Mouse (Mus musculus): Measurements from ENCODE around the gene Apaf1.

The Apaf1 gene

DNA sequence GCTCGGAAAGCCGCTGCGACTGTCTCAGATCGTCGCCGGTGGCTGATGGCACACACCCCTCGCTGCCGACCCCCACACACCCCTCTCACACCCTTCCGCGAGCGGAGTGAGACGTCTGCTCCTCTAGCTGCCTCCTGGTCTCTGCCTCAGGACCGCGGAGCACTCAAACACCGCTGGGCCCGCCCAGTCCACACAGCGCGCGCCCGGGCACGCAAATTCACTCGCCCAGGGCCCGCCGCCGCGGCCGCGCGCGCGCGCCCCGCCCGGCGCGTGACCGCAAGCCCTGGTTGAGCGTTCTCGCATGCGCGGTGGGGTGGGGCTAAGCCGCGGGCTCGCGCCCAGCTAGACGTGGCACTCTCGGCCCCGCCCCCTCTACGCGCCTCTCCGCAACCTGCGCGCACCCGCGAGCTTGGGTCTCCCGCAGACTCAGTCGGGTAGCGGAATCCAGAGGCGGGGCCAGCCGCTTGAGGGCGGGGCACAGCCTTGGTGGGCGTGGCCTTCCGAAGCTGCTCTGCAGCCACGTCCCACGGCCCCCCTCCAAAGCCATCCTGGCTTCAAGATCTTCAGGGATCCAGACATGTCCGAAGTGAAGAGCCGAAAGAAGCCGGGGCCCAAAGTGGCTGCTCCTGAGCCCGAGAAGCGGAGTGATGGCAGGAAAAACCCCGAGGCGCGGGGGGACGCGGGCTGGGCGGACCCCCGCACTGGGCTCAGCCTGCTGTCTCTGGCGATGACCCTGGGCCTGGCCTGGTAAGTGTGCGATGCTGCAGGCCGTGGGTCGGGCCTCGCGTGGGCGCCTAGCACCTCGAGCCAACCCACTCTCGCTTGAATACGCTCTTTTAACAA is at the start of gene Apaf1, which contains the start of gene Ikbip:
TSS of gene Apaf1 (minus strand) at position 221 of the 843 bp plus-strand sequence.
TSS of gene Ikbip (plus strand) at position 391 of the 843 bp plus-strand sequence.
- in situ Hi-C loops (cut with MboI, MseI), result loop anchor here (5.0 kb wide), 1 partner anchor 40 kb away; the partner anchor contains the start of gene Slc25a3

DNA sequence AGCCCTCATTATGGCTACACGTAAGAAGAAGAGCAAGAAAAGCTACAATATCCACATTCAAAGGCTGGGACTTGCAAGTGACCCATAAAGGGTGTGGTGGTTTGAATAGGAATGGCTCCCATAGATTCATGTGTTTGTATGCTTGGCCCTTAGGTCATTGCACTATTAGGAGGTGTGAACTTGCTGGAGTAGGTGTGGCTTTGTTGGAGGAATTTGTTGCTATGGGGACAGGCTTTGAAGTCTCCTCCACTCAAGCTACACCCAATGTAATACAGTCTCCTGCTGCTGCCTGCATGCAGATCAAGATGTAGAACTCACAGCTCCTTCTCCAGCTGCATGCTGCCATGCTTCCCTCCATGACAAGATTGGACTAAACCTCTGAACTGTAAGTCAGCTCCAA is 49.0 kb upstream of the Apaf1 start:
- in situ Hi-C loops (cut with MboI, MseI), result no loop called here

DNA sequence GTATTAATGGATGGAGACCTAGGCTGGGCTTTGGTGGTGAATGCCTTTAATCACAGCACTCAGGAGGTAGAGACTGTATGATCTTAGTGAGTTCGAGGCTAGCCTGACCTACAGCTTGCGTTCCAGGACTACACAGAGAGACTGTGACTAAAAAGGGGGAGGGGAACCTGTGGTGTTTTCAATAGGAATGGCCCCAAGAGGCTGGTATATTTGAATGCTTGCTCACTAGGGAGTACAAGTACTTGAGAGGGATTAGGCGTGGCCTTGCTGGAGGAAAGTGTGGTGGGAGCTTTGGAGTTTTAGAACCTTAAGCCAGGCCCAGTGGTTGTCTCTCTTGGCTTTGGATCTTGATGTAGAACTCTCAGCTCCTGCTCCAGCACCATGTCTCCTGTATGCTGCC is 48.2 kb upstream of the Apaf1 start:
- in situ Hi-C loops (cut with MboI, MseI), result no loop called here

DNA sequence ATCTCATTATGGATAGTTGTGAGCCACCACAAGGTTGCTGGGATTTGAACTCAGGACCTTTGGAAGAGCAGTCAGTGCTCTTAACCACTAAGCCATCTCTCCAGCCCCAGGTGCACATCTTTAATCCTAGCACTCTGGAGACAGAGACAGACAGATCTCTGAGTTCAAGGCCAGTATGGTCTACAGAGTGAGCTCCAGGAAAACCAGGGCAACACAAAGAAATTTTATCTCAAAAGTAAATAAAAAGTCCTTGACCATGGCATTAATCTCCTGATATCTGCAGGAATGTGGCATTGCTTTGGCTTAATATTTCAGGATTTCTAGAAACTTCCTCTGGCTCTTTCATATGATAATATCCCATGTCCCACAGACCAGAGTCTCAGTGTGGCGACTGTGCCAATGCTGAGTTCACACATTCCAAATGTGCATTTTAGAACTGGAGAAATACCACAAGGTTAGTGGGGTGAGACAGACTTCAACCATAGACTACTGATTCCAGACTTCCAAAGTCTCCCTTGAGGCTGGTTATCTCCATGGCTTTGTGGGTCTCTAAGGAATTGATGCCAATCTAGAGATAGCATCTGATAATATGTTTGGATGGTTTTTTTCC is 46.1 kb upstream of the Apaf1 start:
- in situ Hi-C loops (cut with MboI, MseI), result no loop called here

DNA sequence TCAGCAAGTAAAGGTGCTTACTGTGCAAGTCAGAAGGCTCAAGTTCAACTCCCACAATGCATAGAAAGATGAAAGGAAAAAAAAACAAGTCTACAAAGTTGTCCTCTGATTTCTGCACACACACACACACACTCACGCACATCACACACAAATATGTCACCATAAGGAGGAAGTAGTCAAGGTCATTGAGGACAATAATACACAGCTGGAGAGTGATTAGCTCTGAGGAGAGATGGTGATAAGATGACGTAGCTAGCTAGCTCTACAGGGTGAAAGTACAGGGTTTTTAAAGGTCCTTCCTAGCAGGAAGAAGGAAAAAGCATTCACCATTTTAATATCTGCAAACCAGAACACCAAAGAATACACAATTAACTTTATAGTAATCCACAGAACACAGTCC is 44.8 kb upstream of the Apaf1 start:
- in situ Hi-C loops (cut with MboI, MseI), result no loop called here

DNA sequence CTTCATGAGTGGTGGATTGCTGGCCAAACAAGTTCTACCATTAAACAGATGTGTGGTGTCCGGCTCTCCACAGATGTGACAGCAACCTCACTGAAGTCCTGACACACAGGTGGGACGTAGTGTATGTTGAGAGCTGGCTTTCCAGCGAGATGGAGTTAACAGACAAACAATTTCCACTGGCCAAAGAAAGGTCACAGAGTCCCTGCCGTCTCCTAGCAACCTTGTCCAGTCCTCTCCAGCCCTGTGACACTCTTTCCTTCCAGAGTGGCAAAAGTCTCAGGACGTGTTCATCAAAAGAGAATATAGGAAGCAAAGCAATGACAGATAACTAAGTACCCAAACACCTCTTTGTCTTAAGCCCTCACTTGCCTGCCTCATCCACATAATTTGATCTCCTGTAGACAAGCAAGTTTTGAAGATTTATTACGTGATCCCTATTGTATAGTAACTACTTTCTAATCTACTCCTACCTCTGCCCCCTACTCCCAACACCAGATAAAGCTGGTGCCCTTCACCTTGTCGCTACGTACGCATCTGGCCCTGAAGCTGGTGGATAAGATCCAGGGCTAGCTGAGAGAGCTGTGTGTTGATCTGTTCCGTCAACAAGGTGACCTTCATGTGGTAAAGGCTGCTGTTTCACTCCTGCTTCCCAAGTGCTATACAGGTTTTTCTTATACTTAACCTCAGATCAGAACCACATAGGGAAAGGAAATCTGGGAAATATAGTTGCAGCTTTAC is 44.2 kb upstream of the Apaf1 start:
- in situ Hi-C loops (cut with MboI, MseI), result no loop called here

DNA sequence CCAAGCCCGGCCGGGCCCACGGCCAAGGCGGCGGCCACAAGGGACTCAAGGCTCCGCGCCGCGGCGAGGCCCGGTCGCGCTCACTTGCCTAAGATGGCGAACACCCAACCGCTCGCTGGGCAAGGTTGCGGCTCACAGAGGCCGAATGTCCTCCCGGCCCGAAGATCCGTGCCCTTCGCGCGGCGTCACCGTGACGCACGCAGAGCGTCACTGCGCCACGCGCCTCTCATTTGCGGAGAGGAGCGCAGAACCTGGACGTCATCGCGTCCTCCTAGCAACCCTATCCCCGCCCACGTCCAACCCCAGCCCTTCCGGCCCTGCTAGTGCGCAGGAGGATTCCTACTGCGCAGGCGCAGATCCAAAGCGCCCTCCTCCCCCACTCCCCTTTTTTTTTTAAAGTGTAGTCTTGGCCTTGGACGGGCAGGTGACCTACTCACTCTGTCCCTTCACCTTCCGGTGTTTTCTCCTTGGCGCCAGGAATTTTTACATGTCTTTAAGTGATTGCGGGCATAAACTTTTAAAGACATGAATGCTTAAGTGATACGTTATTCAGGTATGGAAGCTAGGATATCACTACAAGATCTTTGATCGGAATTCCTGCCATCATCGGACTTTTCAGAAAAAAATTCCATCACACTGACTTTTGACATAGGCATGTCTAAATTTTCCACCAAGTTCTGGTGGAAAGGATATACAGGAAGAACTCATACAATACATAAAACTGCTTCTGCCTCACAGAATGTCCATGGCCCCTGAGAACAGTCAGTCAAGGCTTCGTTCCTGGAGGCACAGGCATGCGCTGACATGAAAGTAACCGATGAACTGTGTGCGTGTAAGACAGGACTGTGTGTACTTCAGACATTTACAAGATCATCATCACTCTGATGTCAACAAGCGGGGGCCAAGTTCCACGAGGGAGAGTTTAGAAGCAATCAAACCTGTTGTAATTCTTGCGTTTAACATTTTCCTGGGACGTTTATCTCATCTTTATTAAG is 41.6 kb upstream of the Apaf1 start, which contains the start of gene Slc25a3:
TSS of gene Slc25a3 (minus strand) at position 232 of the 995 bp plus-strand sequence.
- in situ Hi-C loops (cut with MboI, MseI), result loop anchor here (5.0 kb wide), 1 partner anchor 42 kb away; the partner anchor contains the start of genes Apaf1 and Ikbip

DNA sequence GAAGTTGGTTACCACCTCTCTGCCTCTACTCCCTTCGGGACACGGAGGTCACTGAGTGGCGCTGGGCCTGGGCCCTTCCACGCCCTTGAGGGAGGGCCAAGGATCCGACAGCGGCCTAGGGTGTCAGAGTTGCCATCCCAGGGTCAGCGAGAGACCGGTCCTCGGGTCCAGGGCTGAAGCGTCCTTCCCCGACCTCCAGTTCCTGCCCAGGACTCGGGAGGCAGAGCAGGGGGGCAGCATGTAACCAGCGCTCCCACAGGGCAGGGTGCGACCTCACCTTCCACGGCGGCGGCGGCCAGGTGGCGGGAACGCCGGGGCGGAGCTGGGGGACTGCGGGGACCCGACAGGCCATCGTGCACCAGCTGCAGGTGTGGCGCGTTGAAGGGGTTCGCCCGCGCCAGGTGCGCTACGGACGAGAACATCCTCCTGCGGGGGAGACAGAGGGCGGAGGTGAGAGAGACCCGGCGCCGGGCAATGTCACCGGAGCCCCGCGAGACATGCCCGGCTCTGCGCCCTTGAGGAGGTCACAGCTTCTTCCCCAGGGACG is 40.8 kb upstream of the Apaf1 start:
- in situ Hi-C loops (cut with MboI, MseI), result loop anchor here (5.0 kb wide), 1 partner anchor 41 kb away; the partner anchor contains the start of genes Apaf1 and Ikbip

DNA sequence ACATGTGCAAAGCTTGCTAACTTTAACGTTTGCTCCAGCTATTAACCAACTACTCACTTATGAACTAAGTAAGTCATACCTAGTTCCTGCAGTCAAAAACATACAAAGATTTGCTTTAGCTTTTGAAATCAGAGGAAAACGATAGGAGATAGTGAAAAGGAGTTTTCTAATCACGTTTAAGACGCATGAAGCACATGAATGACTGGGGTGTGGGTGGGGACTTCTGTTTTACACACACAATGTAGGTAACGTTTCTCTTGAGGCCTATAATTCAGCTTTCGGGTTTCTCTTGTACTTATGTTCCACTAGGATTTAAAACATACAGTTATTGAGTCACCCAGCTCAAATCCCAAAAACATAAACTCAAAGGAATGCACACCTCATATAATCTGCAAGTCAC is 40.1 kb upstream of the Apaf1 start:
- in situ Hi-C loops (cut with MboI, MseI), result loop anchor here (5.0 kb wide), 1 partner anchor 40 kb away; the partner anchor contains the start of genes Apaf1 and Ikbip

DNA sequence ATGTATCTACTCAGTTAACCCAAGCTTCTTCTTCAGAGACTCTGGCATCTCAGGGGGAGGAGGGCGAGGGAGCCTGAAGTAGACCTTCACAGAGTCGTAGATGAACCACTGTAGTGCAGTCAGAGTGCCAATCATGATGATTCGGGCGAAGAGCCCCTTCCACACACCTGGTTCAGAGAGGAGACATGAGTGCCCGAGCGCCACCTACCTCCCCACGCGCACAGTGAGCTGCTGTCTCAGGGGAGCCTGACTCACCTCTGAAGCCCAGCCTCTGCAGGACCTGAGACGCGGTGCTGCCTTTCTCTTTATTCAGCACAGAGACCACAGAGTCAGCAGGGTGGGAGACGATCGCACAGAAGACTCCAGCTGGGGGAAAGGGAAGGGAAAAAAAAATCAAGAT is 34.4 kb upstream of the Apaf1 start:
- in situ Hi-C loops (cut with MboI, MseI), result loop anchor here (5.0 kb wide), 1 partner anchor 35 kb away; no protein-coding TSS in a partner anchor

DNA sequence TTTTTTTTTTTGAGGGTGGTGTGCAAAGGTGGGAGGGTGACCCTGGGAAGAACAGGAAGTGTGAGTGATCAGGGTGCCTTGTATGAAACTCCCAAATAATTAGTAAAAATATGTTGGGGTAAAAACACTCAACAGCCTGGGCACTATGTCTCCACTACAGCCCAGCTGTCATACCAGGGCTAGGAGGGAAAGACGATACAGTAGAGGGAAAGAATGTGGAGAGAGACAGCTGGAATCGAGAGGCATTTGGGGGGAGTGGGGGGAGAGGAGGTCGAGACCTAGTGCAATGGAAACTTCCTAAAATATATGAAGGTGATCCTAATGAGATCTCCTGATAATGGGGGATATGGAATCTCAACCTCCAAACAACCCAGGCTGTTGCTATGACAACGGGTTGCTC is 27.3 kb upstream of the Apaf1 start:
- in situ Hi-C loops (cut with MboI, MseI), result loop anchor here (10.0 kb wide), 1 partner anchor 1075 kb away; no protein-coding TSS in a partner anchor

DNA sequence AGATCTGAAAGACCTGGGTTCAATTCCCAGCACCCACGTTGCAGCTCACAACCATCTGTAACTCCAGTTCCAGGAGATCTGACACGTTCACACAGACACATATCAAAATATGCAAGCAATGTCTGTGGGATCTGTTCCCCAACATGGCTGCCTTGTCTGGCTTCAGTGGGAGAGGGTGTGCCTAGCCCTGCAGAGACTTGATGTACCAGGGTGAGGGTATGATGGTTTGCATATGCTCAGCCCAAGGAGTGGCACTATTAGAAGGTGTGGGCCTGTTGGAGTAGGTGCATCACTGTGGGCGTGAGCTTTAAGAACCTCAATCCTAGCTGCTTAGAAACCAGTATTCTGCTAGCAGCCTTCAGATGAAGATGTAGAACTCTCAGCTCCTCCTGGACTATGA is 23.4 kb upstream of the Apaf1 start:
- in situ Hi-C loops (cut with MboI, MseI), result loop anchor here (10.0 kb wide), 1 partner anchor 1079 kb away; no protein-coding TSS in a partner anchor

DNA sequence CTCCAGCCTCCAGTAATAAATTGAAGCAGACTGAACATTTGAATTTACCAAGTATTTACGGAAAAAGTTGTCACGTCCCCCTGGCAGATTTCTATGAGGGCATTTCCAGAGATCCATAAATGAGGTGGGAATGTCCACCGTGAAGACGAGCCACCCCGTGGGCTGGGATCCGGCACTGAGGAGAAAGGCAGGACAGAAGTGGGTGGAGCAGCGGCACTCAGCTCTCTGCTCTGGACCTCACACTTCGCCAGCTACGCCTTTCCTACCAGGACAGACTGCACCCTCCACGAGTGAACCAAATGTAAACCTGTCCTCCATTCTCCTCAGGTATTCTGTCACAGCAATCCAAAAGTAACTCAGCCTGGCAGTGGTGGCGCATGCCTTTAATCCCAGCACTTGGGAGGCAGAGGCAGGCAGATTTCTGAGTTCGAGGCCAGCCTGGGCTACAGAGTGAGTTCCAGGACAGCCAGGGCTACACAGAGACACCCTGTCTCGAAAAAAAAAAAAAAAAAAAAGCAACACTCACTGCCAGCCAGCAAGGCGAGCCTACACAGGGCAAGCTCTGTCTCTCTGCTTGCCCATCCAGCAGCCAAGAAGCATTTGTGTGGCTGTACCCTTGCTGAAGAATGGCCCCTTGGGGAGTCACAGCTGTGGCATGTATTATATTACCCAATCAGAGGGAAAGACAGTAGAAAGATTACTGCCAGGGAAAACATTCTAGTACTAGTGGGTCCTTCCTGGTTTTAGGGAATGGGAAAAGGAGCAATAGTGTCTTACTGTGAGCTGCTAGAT is 20.4 kb upstream of the Apaf1 start:
- in situ Hi-C loops (cut with MboI, MseI), result loop anchor here (10.0 kb wide), 1 partner anchor 1082 kb away; no protein-coding TSS in a partner anchor

DNA sequence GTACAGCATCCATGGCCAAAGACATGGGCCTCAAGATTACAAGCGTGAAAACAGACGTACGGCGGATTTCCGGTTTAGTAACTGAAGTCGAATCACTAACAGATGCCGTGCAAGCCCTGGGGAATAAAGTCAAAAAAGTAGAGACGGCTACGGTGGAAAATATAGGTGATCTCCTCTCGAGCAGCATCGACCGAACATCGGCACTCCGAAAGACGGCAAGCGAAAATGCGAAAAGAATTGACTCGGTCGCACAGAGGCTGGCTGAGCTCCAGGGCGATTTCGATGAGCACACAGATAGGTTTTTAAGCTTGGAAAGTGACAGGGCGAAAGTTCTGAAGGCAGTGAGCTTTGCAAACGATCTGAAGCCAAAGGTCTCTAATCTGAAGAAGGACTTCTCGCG is 19.4 kb upstream of the Apaf1 start:
- in situ Hi-C loops (cut with MboI, MseI), result loop anchor here (10.0 kb wide), 1 partner anchor 1083 kb away; no protein-coding TSS in a partner anchor

DNA sequence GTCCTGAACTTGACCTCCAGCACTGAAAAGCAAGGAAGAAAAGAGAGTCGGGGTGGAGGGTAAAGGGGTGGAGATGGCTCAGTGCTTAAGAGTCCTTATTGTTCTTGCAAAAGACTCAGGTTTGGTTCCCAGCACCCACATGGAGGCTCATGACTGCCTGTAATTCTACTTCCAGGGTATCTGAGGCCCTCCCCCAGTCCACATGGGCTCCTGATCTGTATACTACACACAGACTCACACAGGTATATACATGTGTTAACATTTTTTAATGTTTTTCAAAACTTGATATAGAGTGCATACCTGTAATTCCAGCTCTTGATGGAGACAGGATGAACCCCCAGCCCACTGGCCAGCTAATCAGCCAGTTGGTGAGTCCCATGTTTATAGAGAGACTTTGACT is 17.5 kb upstream of the Apaf1 start:
- in situ Hi-C loops (cut with MboI, MseI), result loop anchor here (10.0 kb wide), 1 partner anchor 1085 kb away; no protein-coding TSS in a partner anchor

DNA sequence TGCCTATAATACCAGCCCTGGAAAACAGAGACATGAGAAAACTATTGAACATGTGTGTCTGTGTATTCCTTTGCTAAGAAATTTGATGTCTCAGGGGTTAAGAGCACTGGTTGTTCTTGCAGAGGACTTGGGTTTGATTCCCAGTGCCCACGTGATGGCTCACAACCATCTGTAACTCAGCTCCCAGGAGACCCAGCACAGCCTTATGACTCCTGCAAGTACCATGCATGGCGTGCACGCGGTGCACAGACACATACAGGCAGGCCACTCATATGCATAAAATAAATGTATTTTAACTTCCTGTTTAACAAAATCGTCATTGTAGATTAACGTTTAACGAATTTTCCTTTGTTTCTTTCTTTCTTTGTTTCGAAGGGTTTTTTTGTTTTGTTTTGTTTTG is 15.5 kb upstream of the Apaf1 start:
- in situ Hi-C loops (cut with MboI, MseI), result no loop called here

DNA sequence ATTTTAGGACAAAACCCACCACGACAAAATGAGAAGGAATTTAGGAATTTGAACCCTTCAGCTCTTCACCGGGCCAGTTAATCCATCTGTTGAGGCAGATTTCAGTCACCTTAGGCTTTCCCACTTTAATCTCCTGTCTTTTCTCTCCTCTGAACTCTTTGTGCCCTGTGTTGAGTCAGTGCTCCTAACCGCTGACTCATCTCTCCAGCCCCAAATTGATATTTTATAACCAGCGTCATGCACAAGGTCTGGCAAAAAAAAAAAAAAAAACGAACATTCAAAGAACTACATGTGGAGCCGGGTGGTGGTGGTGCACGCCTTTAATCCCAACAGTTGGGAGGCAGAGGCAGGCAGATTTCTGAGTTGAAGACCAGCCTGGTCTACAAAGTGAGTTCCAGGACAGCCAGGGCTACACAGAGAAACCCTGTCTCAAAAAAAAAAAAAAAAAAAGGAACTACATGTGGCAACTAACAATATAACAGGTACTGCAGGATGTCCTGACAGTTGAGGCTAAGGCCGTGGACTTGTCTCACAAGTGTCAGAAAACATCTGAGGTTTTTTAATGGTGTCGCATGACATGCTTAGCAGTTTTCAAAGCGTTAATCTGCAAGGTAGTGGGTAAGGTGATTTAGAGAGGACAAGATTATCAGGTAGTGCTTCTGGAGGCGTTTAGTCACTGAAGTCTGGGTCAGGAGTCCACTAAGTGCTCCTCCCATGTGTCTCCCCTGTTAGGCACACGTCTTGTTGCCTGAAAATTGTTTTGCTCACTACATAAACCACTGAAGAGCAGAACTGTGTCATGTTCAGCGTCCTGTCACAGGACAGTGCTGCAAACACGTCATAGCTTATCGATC is 11.9 kb upstream of the Apaf1 start:
- in situ Hi-C loops (cut with MboI, MseI), result no loop called here

DNA sequence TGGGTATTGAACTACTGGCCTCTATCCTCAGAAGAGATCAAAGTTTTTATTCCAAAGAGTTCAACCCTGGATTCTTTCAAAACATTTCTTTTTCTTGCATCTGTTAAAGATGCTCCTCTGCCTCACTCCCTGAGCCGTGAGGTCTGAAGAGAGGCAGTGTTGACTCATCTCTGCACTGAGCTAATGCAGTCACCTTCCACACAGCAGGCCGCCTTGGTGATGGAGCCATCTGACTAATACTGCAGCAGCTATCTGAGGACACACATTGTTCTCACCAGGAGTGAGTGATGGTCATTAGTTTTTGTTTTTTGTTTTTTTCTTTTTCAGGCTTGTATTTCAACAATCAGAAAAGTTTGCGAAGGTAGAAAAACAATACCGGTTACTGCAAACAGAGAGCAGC is 10.2 kb upstream of the Apaf1 start:
- in situ Hi-C loops (cut with MboI, MseI), result no loop called here

Data from T-helper 2 cell (primary cell).